1 mouse cellular context compared by ENCODE assay signal in the genomic region with DNA sequence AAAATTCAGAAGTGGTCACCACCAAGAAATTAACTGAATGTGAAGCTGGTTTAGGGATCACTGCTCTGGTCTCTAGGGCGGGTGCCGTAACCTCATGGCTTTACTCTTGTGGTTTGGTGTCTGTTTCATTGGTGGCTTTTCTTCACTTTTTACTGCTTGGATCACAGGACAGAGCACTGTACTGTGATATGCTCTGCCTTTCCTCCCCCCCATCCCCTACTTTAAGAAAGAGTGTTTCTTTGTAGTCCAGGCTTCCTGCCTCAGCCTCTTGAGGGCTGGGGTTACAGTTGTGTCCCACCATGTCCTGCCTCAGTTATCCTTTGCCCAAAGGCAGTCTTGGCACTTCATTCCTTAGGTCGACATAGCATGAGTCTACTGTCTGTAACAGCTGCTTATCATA.
A peak's percentile ranks its signal among the peaks of the same experiment; 100 is the strongest.
TF ChIP-seq lines count a peak whose summit lies in the region.

No protein-coding gene starts in this region.

TF ChIP-seq in CH12.LX, 34 proteins besides CTCF, POLR2A, EP300 and RAD21:
- TF ChIP-seq CHD1 (IDR thresholded peaks at IDR 0.05; ENCODE audit: low read depth, low read length) (no peak), MAZ (IDR thresholded peaks at IDR 0.05; ENCODE audit: low read depth, low read length) (peak; percentile 44; the same call in 1 of the 2 replicates), USF2 (conservative IDR thresholded peaks at IDR 0.05; ENCODE audit: low read depth, low read length) (no peak), CHD2 (IDR thresholded peaks at IDR 0.05; ENCODE audit: low read length) (no peak), IRF4 (IDR thresholded peaks at IDR 0.05; ENCODE audit: low read depth, low read length) (no peak), MEF2A (IDR thresholded peaks at IDR 0.05; ENCODE audit: borderline replicate concordance, low read depth, low read length) (no peak), NRF1 (IDR thresholded peaks at IDR 0.05; ENCODE audit: low read depth, low read length) (no peak), PAX5 (IDR thresholded peaks at IDR 0.05; ENCODE audit: low read length) (no peak), MYC (IDR thresholded peaks at IDR 0.05; ENCODE audit: low read depth, low read length) (0 out of 2 replicates have a peak, but pooled peaks have one; percentile 56), MAX (IDR thresholded peaks at IDR 0.05; ENCODE audit: low read length) (no peak), MAFK (IDR thresholded peaks at IDR 0.05; ENCODE audit: insufficient replicate concordance, low read length) (0 out of 2 replicates have a peak, but pooled peaks have one; percentile 13), BHLHE40 (IDR thresholded peaks at IDR 0.05; ENCODE audit: low read depth, low read length) (peak; percentile 41), MXI1 (IDR thresholded peaks at IDR 0.05; ENCODE audit: low read depth, low read length) (no peak), GABPA (IDR thresholded peaks at IDR 0.05; ENCODE audit: insufficient replicate concordance, low read depth, low read length) (no peak), USF1 (IDR thresholded peaks at IDR 0.05; ENCODE audit: low read depth, low read length) (no peak), JUND (conservative IDR thresholded peaks at IDR 0.05; ENCODE audit: low read depth, low read length) (no peak), UBTF (IDR thresholded peaks at IDR 0.05; ENCODE audit: low read depth, low read length) (no peak)
